ENCODE assay signal across 11 mouse cellular contexts in genomic region chr1:161268116-161268515, GRCm38 (mm10). TPM values are rescaled to one million over a fixed set of nuclear protein-coding genes. Genes with fewer than 3 reads are reported as not detected.
DNase-seq lines count a peak whose midpoint lies in the region.
"Had no signal": no experiment of that assay in that cellular context is flagged by ENCODE, and none has a peak within 500 bp of the region (broad histone marks: within the 10 kb centered on the region; RNA-seq: fewer than 3 reads in every experiment).

No protein-coding gene starts in this region.

- intact Hi-C loops in left cerebral cortex, postnatal 14 days (cut with DNase I) = no loop called here
- intact Hi-C loops in left cerebral cortex, postnatal 4 days (cut with DNase I) = no loop called here

- DNase-seq in 416B (ENCODE audit: low read depth) (peak; percentile 84), liver (peak; percentile 25)
- DNase-seq in Muller cell, postnatal 12 days (ENCODE audit: inconsistent ontology term) = peak; percentile 39
- DNase-seq in lung, postnatal 36 days = peak; percentile 75
- no peak for DNase-seq in c-Kit-positive CD71-positive TER-119-positive erythroid progenitor cells, embryonic 14.5 days (ENCODE audit: low spot score)
- no peak for DNase-seq in left cerebral cortex, postnatal 14 days (ENCODE audit: low spot score in 2 of 2)
- DNase-seq in gastrocnemius, postnatal 10 days = no peak
- no peak for DNase-seq in left cerebral cortex, postnatal 4 days
- DNase-seq: cerebellum, adult 9-10 months; kidney, adult 11 months; thymus, postnatal 4 days had no signal

RNA-seq across cellular contexts. Expression of gene Prdx6, which starts 17.1 kb away (rescaled TPM):
- total RNA-seq in left cerebral cortex, postnatal 14 days (2021) = 100 to 1,000 TPM; 277 to 282 TPM
- total RNA-seq in gastrocnemius, postnatal 10 days (2021) = 10 to 100 TPM; 78.5 to 78.8 TPM
- total RNA-seq in left cerebral cortex, postnatal 4 days (2021) = 100 to 1,000 TPM in 1 of 2 experiments, 10 to 100 TPM in 1; 97.9 to 112 TPM

Comparison
In these comparisons a context has a peak if more than half of its experiments do, and no peak if none do; other contexts are left out.
1. DNase-seq: peak in 416B (single experiment), Muller cell, postnatal 12 days (single experiment), liver (single experiment) and lung, postnatal 36 days (single experiment); none in c-Kit-positive CD71-positive TER-119-positive erythroid progenitor cells, embryonic 14.5 days (single experiment), left cerebral cortex, postnatal 14 days (0 of 2), gastrocnemius, postnatal 10 days (single experiment) and left cerebral cortex, postnatal 4 days (single experiment).